8 mouse cellular contexts compared by ENCODE assay signal in genomic region chr19:6933436-6934194, GRCm38 (mm10). TPM values are rescaled to one million over a fixed set of nuclear protein-coding genes. Genes with fewer than 3 reads are reported as not detected.
DNase-seq lines count a peak whose midpoint lies in the region; ATAC-seq and TF ChIP-seq lines count a peak whose summit lies in the region.

No protein-coding gene starts in this region.

- intact Hi-C loops in left cerebral cortex, adult 2 months (cut with DNase I), result no loop called here
- intact Hi-C loops in gastrocnemius, postnatal 36 days (cut with DNase I), result loop anchor here (5.0 kb wide), 1 partner anchor 84 kb away; the partner anchor contains the start of gene Fermt3

- peaks cover 81% of the 10 kb centered on the region for H3K27me3 ChIP-seq in heart, embryonic 12.5 days (replicated peaks)
- H3K27me3 ChIP-seq in forebrain, embryonic 16.5 days (replicated peaks; ENCODE audit: control insufficient read depth, insufficient read depth, low read length), result peaks cover 59% of the 10 kb centered on the region
- peaks cover 54% of the 10 kb centered on the region for H3K27me3 ChIP-seq in midbrain, embryonic 16.5 days (ENCODE audit: control insufficient read depth, insufficient read depth, low read depth, low read length)

- 0 out of 2 replicates have a peak, but pooled peaks cover 2% of the 10 kb centered on the region for H3K36me3 ChIP-seq in heart, embryonic 12.5 days
- H3K36me3 ChIP-seq in forebrain, embryonic 16.5 days (ENCODE audit: control insufficient read depth, insufficient read depth), result no peaks in the 10 kb centered on the region
- H3K36me3 ChIP-seq in midbrain, embryonic 16.5 days (ENCODE audit: control insufficient read depth, insufficient read depth, low read length), result no peaks in the 10 kb centered on the region

- H3K4me3 ChIP-seq in heart, embryonic 12.5 days, result peak overlapping the region; percentile 43
- H3K4me3 ChIP-seq in forebrain, embryonic 16.5 days (replicated peaks; ENCODE audit: low read length), result peak overlapping the region; percentile 47
- H3K4me3 ChIP-seq in left cerebral cortex, adult 2 months, result peak overlapping the region; percentile 54
- peak overlapping the region; percentile 48 for H3K4me3 ChIP-seq in midbrain, embryonic 16.5 days (ENCODE audit: low read depth, low read length)

- H3K9me3 ChIP-seq in heart, embryonic 12.5 days (replicated peaks), result no peaks in the 10 kb centered on the region
- H3K9me3 ChIP-seq in forebrain, embryonic 16.5 days (ENCODE audit: control insufficient read depth, low read length), result no peaks in the 10 kb centered on the region
- H3K9me3 ChIP-seq in midbrain, embryonic 16.5 days (replicated peaks; ENCODE audit: control insufficient read depth, low read length, poor library complexity, severe bottlenecking), result no peaks in the 10 kb centered on the region

- peak overlapping the region; percentile 83 for H3K4me2 ChIP-seq in heart, embryonic 12.5 days
- peak overlapping the region; percentile 65 for H3K4me2 ChIP-seq in forebrain, embryonic 16.5 days (ENCODE audit: low read length)
- H3K4me2 ChIP-seq in midbrain, embryonic 16.5 days (ENCODE audit: low read length), result peak overlapping the region; percentile 83

- 4% methylated on average over 58 of the region's 58 CpGs for WGBS in heart, embryonic 12.5 days
- WGBS in forebrain, embryonic 16.5 days, result 1% methylated on average over 57 of the region's 58 CpGs
- WGBS in midbrain, embryonic 16.5 days, result 3% methylated on average over 58 of the region's 58 CpGs

- no peak overlapping the region for H3K27ac ChIP-seq in heart, embryonic 12.5 days (ENCODE audit: poor library complexity, severe bottlenecking)
- H3K27ac ChIP-seq in forebrain, embryonic 16.5 days (ENCODE audit: low read length), result no peak overlapping the region
- H3K27ac ChIP-seq in left cerebral cortex, adult 2 months, result peak overlapping the region; percentile 91
- H3K27ac ChIP-seq in midbrain, embryonic 16.5 days (ENCODE audit: low read length), result no peak overlapping the region

- peaks cover 14% of the 10 kb centered on the region for H3K4me1 ChIP-seq in heart, embryonic 12.5 days (replicated peaks)
- peaks cover 14% of the 10 kb centered on the region for H3K4me1 ChIP-seq in forebrain, embryonic 16.5 days (replicated peaks; ENCODE audit: control insufficient read depth, insufficient read depth, low read length)
- peaks cover 12% of the 10 kb centered on the region for H3K4me1 ChIP-seq in midbrain, embryonic 16.5 days (ENCODE audit: control insufficient read depth, insufficient read depth, low read length)

- no peak for TF ChIP-seq CTCF in left cerebral cortex, adult 2 months (IDR thresholded peaks at IDR 0.05)

- peak overlapping the region; percentile 53 for H3K9ac ChIP-seq in heart, embryonic 12.5 days
- H3K9ac ChIP-seq in forebrain, embryonic 16.5 days (replicated peaks; ENCODE audit: low read depth, low read length), result peak overlapping the region; percentile 60
- H3K9ac ChIP-seq in midbrain, embryonic 16.5 days (ENCODE audit: low read depth, low read length), result peak overlapping the region; percentile 79

- peak; percentile 58 for ATAC-seq in heart, embryonic 12.5 days (ENCODE audit: insufficient number of reproducible peaks, low FRiP score)
- ATAC-seq in forebrain, embryonic 16.5 days, result peak; percentile 51
- ATAC-seq in midbrain, embryonic 16.5 days, result peak; percentile 69

- no peak for DNase-seq in heart, postnatal 4 days
- peak; percentile 84 for DNase-seq in brain, adult 2 months (ENCODE audit: low read depth, low spot score)
- peak; percentile 57 to 67 for DNase-seq in left cerebral cortex, adult 2 months (ENCODE audit: extremely low spot score in 1 of 2, low spot score in 2 of 2)
- no peak for DNase-seq in gastrocnemius, postnatal 36 days
- DNase-seq in embryo, embryonic 11 days, result no peak

RNA-seq across cellular contexts. Expression of gene Kcnk4, which starts 0.7 kb away (rescaled TPM):
- 0.14 and 0.29 TPM in 2 replicates for polyA plus RNA-seq in heart, embryonic 12.5 days (2016; fragmentation: Nextera tagmentation; extraction: Ambion mirVana)
- total RNA-seq in heart, postnatal 4 days (2021), result under 1 TPM in 1 of 2 experiments, not detected in 1; 0.56 TPM
- polyA plus RNA-seq in forebrain, embryonic 16.5 days (2015; fragmentation: Nextera tagmentation; extraction: Ambion mirVana), result 2.1 and 3.3 TPM in 2 replicates
- 10 to 100 TPM; 39.1 to 39.2 TPM for total RNA-seq in left cerebral cortex, adult 2 months (2021)
- polyA plus RNA-seq in midbrain, embryonic 16.5 days (2015; fragmentation: Nextera tagmentation; extraction: Ambion mirVana), result 7.7 and 11.7 TPM in 2 replicates
- total RNA-seq in gastrocnemius, postnatal 36 days (2021), result not detected

RNA-seq across cellular contexts. Expression of gene Bad, which starts 8.0 kb away (rescaled TPM):
- 53.4 and 54.5 TPM in 2 replicates for polyA plus RNA-seq in heart, embryonic 12.5 days (2016; fragmentation: Nextera tagmentation; extraction: Ambion mirVana)
- 10 to 100 TPM; 29.6 to 30.5 TPM for total RNA-seq in heart, postnatal 4 days (2021)
- 87.9 and 88.4 TPM in 2 replicates for polyA plus RNA-seq in forebrain, embryonic 16.5 days (2015; fragmentation: Nextera tagmentation; extraction: Ambion mirVana)
- total RNA-seq in left cerebral cortex, adult 2 months (2021), result 10 to 100 TPM; 34.8 to 36.2 TPM
- 84.7 and 92.5 TPM in 2 replicates for polyA plus RNA-seq in midbrain, embryonic 16.5 days (2015; fragmentation: Nextera tagmentation; extraction: Ambion mirVana)
- 10 to 100 TPM; 10.7 to 14.1 TPM for total RNA-seq in gastrocnemius, postnatal 36 days (2021)

RNA-seq across cellular contexts. Expression of gene Catsperz, which starts 8.4 kb away (rescaled TPM):
- 2.2 and 2.3 TPM in 2 replicates for polyA plus RNA-seq in heart, embryonic 12.5 days (2016; fragmentation: Nextera tagmentation; extraction: Ambion mirVana)
- not detected for total RNA-seq in heart, postnatal 4 days (2021)
- polyA plus RNA-seq in forebrain, embryonic 16.5 days (2015; fragmentation: Nextera tagmentation; extraction: Ambion mirVana), result 0.37 and 0.89 TPM in 2 replicates
- 10 to 100 TPM; 23.1 TPM for total RNA-seq in left cerebral cortex, adult 2 months (2021)
- polyA plus RNA-seq in midbrain, embryonic 16.5 days (2015; fragmentation: Nextera tagmentation; extraction: Ambion mirVana), result 0.85 and 1.9 TPM in 2 replicates
- total RNA-seq in gastrocnemius, postnatal 36 days (2021), result not detected

RNA-seq across cellular contexts. Expression of gene Gpr137, which starts 8.7 kb away (rescaled TPM):
- polyA plus RNA-seq in heart, embryonic 12.5 days (2016; fragmentation: Nextera tagmentation; extraction: Ambion mirVana), result 21.0 and 23.7 TPM in 2 replicates
- total RNA-seq in heart, postnatal 4 days (2021), result 10 to 100 TPM; 18.7 to 21.4 TPM
- polyA plus RNA-seq in forebrain, embryonic 16.5 days (2015; fragmentation: Nextera tagmentation; extraction: Ambion mirVana), result 46.3 and 52.5 TPM in 2 replicates
- total RNA-seq in left cerebral cortex, adult 2 months (2021), result 100 to 1,000 TPM in 1 of 2 experiments, 10 to 100 TPM in 1; 97.3 to 104 TPM
- polyA plus RNA-seq in midbrain, embryonic 16.5 days (2015; fragmentation: Nextera tagmentation; extraction: Ambion mirVana), result 68.8 and 69.7 TPM in 2 replicates
- 1 to 10 TPM; 9.4 to 9.7 TPM for total RNA-seq in gastrocnemius, postnatal 36 days (2021)

RNA-seq across cellular contexts. Expression of gene Esrra, which starts 12.0 kb away (rescaled TPM):
- polyA plus RNA-seq in heart, embryonic 12.5 days (2016; fragmentation: Nextera tagmentation; extraction: Ambion mirVana), result 27.4 and 30.2 TPM in 2 replicates
- total RNA-seq in heart, postnatal 4 days (2021), result 100 to 1,000 TPM; 111 to 119 TPM
- 16.1 and 18.8 TPM in 2 replicates for polyA plus RNA-seq in forebrain, embryonic 16.5 days (2015; fragmentation: Nextera tagmentation; extraction: Ambion mirVana)
- total RNA-seq in left cerebral cortex, adult 2 months (2021), result 10 to 100 TPM; 66.8 to 69.2 TPM
- polyA plus RNA-seq in midbrain, embryonic 16.5 days (2015; fragmentation: Nextera tagmentation; extraction: Ambion mirVana), result 13.2 and 13.4 TPM in 2 replicates
- total RNA-seq in gastrocnemius, postnatal 36 days (2021), result 10 to 100 TPM; 84.3 to 85.3 TPM

Comparison
In these comparisons a context has a peak if more than half of its experiments do, and no peak if none do; other contexts are left out.
1. DNase-seq: peak in brain, adult 2 months (single experiment) and left cerebral cortex, adult 2 months (2 of 2); none in heart, postnatal 4 days (single experiment), gastrocnemius, postnatal 36 days (0 of 2) and embryo, embryonic 11 days (single experiment).
2. RNA of gene Kcnk4, which starts 0.7 kb away (total RNA-seq): 39.1 to 39.2 TPM in left cerebral cortex, adult 2 months; 0.56 TPM in heart, postnatal 4 days and not detected in gastrocnemius, postnatal 36 days; every median in the first group is over 10 times any median in the second.
3. RNA of gene Catsperz, which starts 8.4 kb away (total RNA-seq): 23.1 TPM in left cerebral cortex, adult 2 months; not detected in heart, postnatal 4 days and not detected in gastrocnemius, postnatal 36 days; every median in the first group is over 10 times any median in the second.
4. Peak in every context shown above with its lines, with median percentiles within 50 percentile points of each other: ATAC-seq, H3K4me2 ChIP-seq, H3K4me3 ChIP-seq and H3K9ac ChIP-seq.